In genomic region chr15:27582428-27582827, GRCm38 (mm10) we compare ENCODE assay signal across 9 mouse cellular contexts. TPM values are rescaled to one million over a fixed set of nuclear protein-coding genes. Genes with fewer than 3 reads are reported as not detected.
DNase-seq lines count a peak whose midpoint lies in the region; ATAC-seq and TF ChIP-seq lines count a peak whose summit lies in the region.
"Had no signal": no experiment of that assay in that cellular context is flagged by ENCODE, and none has a peak within 500 bp of the region (broad histone marks: within the 10 kb centered on the region; RNA-seq: fewer than 3 reads in every experiment).

No protein-coding gene starts in this region.

- no peak overlapping the region for H3K9ac ChIP-seq in hindbrain, postnatal 0 days (replicated peaks; ENCODE audit: low read length)
- no peak overlapping the region for H3K9ac ChIP-seq in hindbrain, embryonic 16.5 days (ENCODE audit: low read depth, low read length)
- H3K9ac ChIP-seq in liver, embryonic 14.5 days (replicated peaks): no peak overlapping the region
- no peak overlapping the region for H3K9ac ChIP-seq in heart, embryonic 12.5 days
- H3K9ac ChIP-seq in hindbrain, embryonic 13.5 days: no peak overlapping the region

- H3K27ac ChIP-seq in hindbrain, postnatal 0 days: no peak overlapping the region
- H3K27ac ChIP-seq in hindbrain, embryonic 16.5 days (ENCODE audit: low read depth, low read length): no peak overlapping the region
- no peak overlapping the region for H3K27ac ChIP-seq in thymus, adult 2 months (ENCODE audit: control insufficient read depth, insufficient read depth, low read length)
- H3K27ac ChIP-seq in liver, embryonic 14.5 days: no peak overlapping the region
- no peak overlapping the region for H3K27ac ChIP-seq in heart, embryonic 12.5 days (ENCODE audit: poor library complexity, severe bottlenecking)
- no peak overlapping the region for H3K27ac ChIP-seq in hindbrain, embryonic 13.5 days

- no peak for TF ChIP-seq EP300 in liver, embryonic 14.5 days (IDR thresholded peaks at IDR 0.05; ENCODE audit: low read depth)

- peaks cover 7% of the 10 kb centered on the region; the same call in 1 of the 2 replicates for H3K36me3 ChIP-seq in hindbrain, postnatal 0 days (ENCODE audit: insufficient read depth, low read length)
- H3K36me3 ChIP-seq in hindbrain, embryonic 16.5 days (ENCODE audit: control insufficient read depth, insufficient read depth, low read length): peaks cover 3% of the 10 kb centered on the region
- no peaks in the 10 kb centered on the region for H3K36me3 ChIP-seq in thymus, adult 2 months (ENCODE audit: control insufficient read depth, insufficient read depth, low read length)
- H3K36me3 ChIP-seq in liver, embryonic 14.5 days (replicated peaks; ENCODE audit: control insufficient read depth, insufficient read depth, low read depth): peaks cover 3% of the 10 kb centered on the region; the same call in 1 of the 2 replicates
- peaks cover 2% of the 10 kb centered on the region for H3K36me3 ChIP-seq in heart, embryonic 12.5 days
- H3K36me3 ChIP-seq in hindbrain, embryonic 13.5 days: peaks cover 46% of the 10 kb centered on the region

- TF ChIP-seq POLR2A in thymus, adult 2 months (IDR thresholded peaks at IDR 0.05; ENCODE audit: control insufficient read depth, extremely low read depth, insufficient read depth, low read length, poor library complexity): no peak

- H3K4me3 ChIP-seq in hindbrain, postnatal 0 days (ENCODE audit: low read length): no peak overlapping the region
- no peak overlapping the region for H3K4me3 ChIP-seq in hindbrain, embryonic 16.5 days (ENCODE audit: low read length)
- no peak overlapping the region for H3K4me3 ChIP-seq in thymus, adult 2 months (ENCODE audit: control insufficient read depth, insufficient read depth, low read length)
- no peak overlapping the region for H3K4me3 ChIP-seq in liver, embryonic 14.5 days (ENCODE audit: insufficient read depth in 1 of 2, low read depth in 2 of 2, low read length in 2 of 2)
- no peak overlapping the region for H3K4me3 ChIP-seq in heart, embryonic 12.5 days
- no peak overlapping the region for H3K4me3 ChIP-seq in hindbrain, embryonic 13.5 days
- H3K4me3 ChIP-seq: erythroblast, embryonic 14.5 days had no signal

- DNase-seq in hindbrain, postnatal 0 days (ENCODE audit: low spot score): peak; percentile 52
- peak; percentile 45 for DNase-seq in thymus, adult 2 months
- no peak for DNase-seq in thymus, adult 18-20 months
- peak in 2 of 3 experiments; percentile 10 to 34 for DNase-seq in liver, embryonic 14.5 days (ENCODE audit: low read depth in 3 of 3, low spot score in 3 of 3)
- DNase-seq in urinary bladder, postnatal 10 days (ENCODE audit: low spot score): no peak

- H3K9me3 ChIP-seq in hindbrain, postnatal 0 days (ENCODE audit: low read length): no peaks in the 10 kb centered on the region
- H3K9me3 ChIP-seq in hindbrain, embryonic 16.5 days (ENCODE audit: control insufficient read depth, low read length): no peaks in the 10 kb centered on the region
- no peaks in the 10 kb centered on the region for H3K9me3 ChIP-seq in liver, embryonic 14.5 days (ENCODE audit: control insufficient read depth, low read length)
- H3K9me3 ChIP-seq in heart, embryonic 12.5 days (replicated peaks): no peaks in the 10 kb centered on the region
- no peaks in the 10 kb centered on the region for H3K9me3 ChIP-seq in hindbrain, embryonic 13.5 days

- H3K4me1 ChIP-seq in hindbrain, postnatal 0 days (ENCODE audit: insufficient read depth, low read length): peaks cover 3% of the 10 kb centered on the region; the same call in 1 of the 2 replicates
- H3K4me1 ChIP-seq in hindbrain, embryonic 16.5 days (ENCODE audit: control insufficient read depth, insufficient read depth, low read depth, low read length): 0 out of 2 replicates have a peak, but pooled peaks cover 5% of the 10 kb centered on the region
- peaks cover 12% of the 10 kb centered on the region; the same call in 1 of the 2 replicates for H3K4me1 ChIP-seq in thymus, adult 2 months (replicated peaks; ENCODE audit: control insufficient read depth, insufficient read depth, low read length)
- H3K4me1 ChIP-seq in liver, embryonic 14.5 days (replicated peaks; ENCODE audit: control insufficient read depth in 2 of 2, insufficient read depth in 2 of 2, low read length in 1 of 2): no peaks in the 10 kb centered on the region
- peaks cover 11% of the 10 kb centered on the region for H3K4me1 ChIP-seq in heart, embryonic 12.5 days (replicated peaks)
- H3K4me1 ChIP-seq in hindbrain, embryonic 13.5 days (replicated peaks): peaks cover 18% of the 10 kb centered on the region

- H3K4me2 ChIP-seq in hindbrain, postnatal 0 days (ENCODE audit: low read depth, low read length): no peak overlapping the region
- H3K4me2 ChIP-seq in hindbrain, embryonic 16.5 days (ENCODE audit: low read length): no peak overlapping the region
- no peak overlapping the region for H3K4me2 ChIP-seq in liver, embryonic 14.5 days (ENCODE audit: low read depth)
- no peak overlapping the region for H3K4me2 ChIP-seq in heart, embryonic 12.5 days
- no peak overlapping the region for H3K4me2 ChIP-seq in hindbrain, embryonic 13.5 days

- H3K27me3 ChIP-seq in hindbrain, postnatal 0 days (ENCODE audit: insufficient read depth, low read length): no peaks in the 10 kb centered on the region
- H3K27me3 ChIP-seq in hindbrain, embryonic 16.5 days (replicated peaks; ENCODE audit: control insufficient read depth, insufficient read depth, low read length): no peaks in the 10 kb centered on the region
- H3K27me3 ChIP-seq in thymus, adult 2 months (ENCODE audit: control insufficient read depth, insufficient read depth, low read length): no peaks in the 10 kb centered on the region
- H3K27me3 ChIP-seq in liver, embryonic 14.5 days (ENCODE audit: control insufficient read depth, insufficient read depth, low read length): no peaks in the 10 kb centered on the region
- no peaks in the 10 kb centered on the region for H3K27me3 ChIP-seq in heart, embryonic 12.5 days (replicated peaks)
- no peaks in the 10 kb centered on the region for H3K27me3 ChIP-seq in hindbrain, embryonic 13.5 days

- TF ChIP-seq CTCF in hindbrain, postnatal 0 days (IDR thresholded peaks at IDR 0.05; ENCODE audit: low read depth): peak; percentile 50
- no peak for TF ChIP-seq CTCF in thymus, adult 2 months (IDR thresholded peaks at IDR 0.05; ENCODE audit: borderline replicate concordance, control insufficient read depth, extremely low read depth, insufficient read depth, low read length, poor library complexity)
- peak; percentile 66 for TF ChIP-seq CTCF in liver, embryonic 14.5 days (IDR thresholded peaks at IDR 0.05; ENCODE audit: low read depth)

- ATAC-seq in hindbrain, postnatal 0 days: no peak
- ATAC-seq in hindbrain, embryonic 16.5 days: no peak
- ATAC-seq in liver, embryonic 14.5 days (ENCODE audit: insufficient read depth): no peak
- ATAC-seq in heart, embryonic 12.5 days (ENCODE audit: insufficient number of reproducible peaks, low FRiP score): no peak
- ATAC-seq in hindbrain, embryonic 13.5 days (ENCODE audit: low FRiP score): no peak

- 78% methylated on average over 3 of the region's 3 CpGs for WGBS in hindbrain, postnatal 0 days
- 85% methylated on average over 3 of the region's 3 CpGs for WGBS in hindbrain, embryonic 16.5 days
- WGBS in thymus, adult 2 months: 96% methylated on average over 3 of the region's 3 CpGs
- 83% methylated on average over 3 of the region's 3 CpGs for WGBS in liver, embryonic 14.5 days (ENCODE audit: insufficient replicate concordance)
- 92% methylated on average over 3 of the region's 3 CpGs for WGBS in heart, embryonic 12.5 days
- 83% methylated on average over 3 of the region's 3 CpGs for WGBS in hindbrain, embryonic 13.5 days

RNA-seq across cellular contexts. Expression of gene Otulin, which starts 48.1 kb away (rescaled TPM):
- total RNA-seq in hindbrain, postnatal 0 days (2014; rRNA removed): 15.9 and 16.5 TPM in 2 replicates
- 25.4 and 26.3 TPM in 2 replicates for polyA plus RNA-seq in hindbrain, postnatal 0 days (2015; fragmentation: Nextera tagmentation; extraction: Ambion mirVana)
- 12.3 and 24.2 TPM in 2 replicates for polyA plus RNA-seq in hindbrain, embryonic 16.5 days (2015; fragmentation: Nextera tagmentation; extraction: Ambion mirVana)
- 43.0 and 43.1 TPM in 2 replicates for polyA plus RNA-seq in thymus, adult 2 months (2012; rRNA removed)
- 11.4 and 14.6 TPM in 2 replicates for polyA plus RNA-seq in liver, embryonic 14.5 days (2012; rRNA removed)
- polyA plus RNA-seq in liver, embryonic 14.5 days (2014; fragmentation: Nextera tagmentation; extraction: Ambion mirVana): 24.1 and 24.2 TPM in 2 replicates
- polyA plus RNA-seq in heart, embryonic 12.5 days (2016; fragmentation: Nextera tagmentation; extraction: Ambion mirVana): 26.2 and 27.4 TPM in 2 replicates
- 23.1 and 24.1 TPM in 2 replicates for polyA plus RNA-seq in hindbrain, embryonic 13.5 days (2015; fragmentation: Nextera tagmentation; extraction: Ambion mirVana)

Comparison
In these comparisons a context has a peak if more than half of its experiments do, and no peak if none do; other contexts are left out.
1. DNase-seq: peak in hindbrain, postnatal 0 days (single experiment), thymus, adult 2 months (single experiment) and liver, embryonic 14.5 days (2 of 3); none in thymus, adult 18-20 months (0 of 2) and urinary bladder, postnatal 10 days (single experiment).